Mouse (Mus musculus) bone marrow, adult 2 months (tissue): ENCODE measurements around the gene Cacna1b.

ENCODE experiments used
- CTCF ChIP-seq: fragments of 200-500 bp; IDR thresholded peaks from 2 replicates; pipeline ENCODE4 v1.5.1; 2011; ENCODE audit warnings: low read length, control low read depth; ENCODE audit not compliant: control insufficient read depth, insufficient read depth
- POLR2A ChIP-seq: fragments of 200-500 bp; IDR thresholded peaks from 2 replicates; pipeline ENCODE4 v1.6.1; 2011; ENCODE audit warnings: low read depth, mild to moderate bottlenecking, control low read depth, low read length, borderline replicate concordance; ENCODE audit not compliant: control insufficient read depth

DNA sequence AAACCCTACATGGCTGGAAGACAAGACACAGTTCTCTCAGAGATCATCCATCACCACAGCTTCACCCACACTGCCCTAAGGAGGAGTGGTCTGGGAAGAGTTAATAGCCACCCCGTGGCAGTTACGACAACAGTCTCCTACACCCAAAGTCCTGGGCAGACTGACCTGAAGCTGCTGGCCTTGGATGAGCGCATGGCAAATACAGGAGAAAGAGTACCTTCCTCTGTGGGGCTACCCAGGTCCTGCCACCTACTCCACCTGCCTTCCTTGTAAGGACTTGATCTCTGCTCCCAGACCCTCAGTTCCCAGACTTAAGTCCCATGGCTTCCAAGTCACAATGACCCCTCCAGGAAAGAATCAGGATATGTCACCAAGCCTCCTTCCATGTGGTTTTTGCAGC is 79.7 kb downstream of the Cacna1b start:
- TF ChIP-seq POLR2A, result no peak
- TF ChIP-seq CTCF, result no peak
